Mouse (Mus musculus) adrenal gland, adult 18-20 months (tissue): ENCODE data around the gene Dgki. TPM values are rescaled to one million over a fixed set of nuclear protein-coding genes. Genes with fewer than 3 reads are reported as not detected.

Source experiments
- DNase-seq, 2 experiments: peaks; one replicate each; pipeline ENCODE4 v3.0.0; 2021 to 2022; ENCODE audit warnings: low spot score in 2 of 2
- total RNA-seq, 2 experiments: library from RNA; stranded (reverse); gene quantifications; 1 replicate in 1 of 2; 2 replicates in 1 of 2; pipeline ENCODE4 v1.2.3; 2021

Dgki gene
- total RNA-seq, 2 experiments from 2014 or later = 1.8 to 3.4 TPM

DNA sequence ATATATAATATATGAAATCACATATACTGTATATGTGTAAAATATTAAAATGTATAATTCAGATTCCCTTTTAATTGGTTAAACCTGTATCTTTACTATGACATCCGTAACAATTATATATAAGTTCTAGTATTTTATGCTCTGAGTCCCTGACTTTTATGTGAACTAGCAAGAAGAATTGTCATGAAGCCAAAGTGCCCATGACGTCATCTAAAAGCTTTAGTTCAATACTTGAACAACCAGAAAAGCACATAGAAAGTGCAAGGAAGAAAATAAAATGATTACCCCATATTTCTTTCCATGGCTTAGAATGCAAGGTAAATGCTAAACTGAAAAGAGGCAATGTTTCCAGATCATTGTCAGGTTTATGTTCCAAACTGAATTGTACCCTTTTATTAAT, 269.6 kb downstream of the Dgki start:
- DNase-seq = no peak

DNA sequence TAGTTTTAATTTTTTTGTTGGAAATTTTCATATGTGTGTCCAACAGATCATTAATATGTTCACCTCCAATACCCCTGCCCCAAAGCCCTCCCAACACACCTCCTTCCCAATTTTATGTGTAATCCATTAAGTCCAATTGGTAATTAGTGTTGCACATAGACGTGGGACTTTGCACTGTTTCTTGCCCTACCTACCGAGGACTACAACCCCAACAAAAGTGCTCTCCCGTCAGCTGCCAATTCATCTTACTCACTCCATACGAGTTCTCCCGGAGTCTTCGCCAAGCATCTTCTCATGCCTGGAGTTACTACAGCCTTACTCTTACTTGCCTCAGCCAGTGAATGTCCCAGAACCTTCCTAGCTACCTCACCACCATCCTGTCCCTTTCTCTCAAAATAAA, 271.1 kb downstream of the Dgki start:
- DNase-seq = no peak

DNA sequence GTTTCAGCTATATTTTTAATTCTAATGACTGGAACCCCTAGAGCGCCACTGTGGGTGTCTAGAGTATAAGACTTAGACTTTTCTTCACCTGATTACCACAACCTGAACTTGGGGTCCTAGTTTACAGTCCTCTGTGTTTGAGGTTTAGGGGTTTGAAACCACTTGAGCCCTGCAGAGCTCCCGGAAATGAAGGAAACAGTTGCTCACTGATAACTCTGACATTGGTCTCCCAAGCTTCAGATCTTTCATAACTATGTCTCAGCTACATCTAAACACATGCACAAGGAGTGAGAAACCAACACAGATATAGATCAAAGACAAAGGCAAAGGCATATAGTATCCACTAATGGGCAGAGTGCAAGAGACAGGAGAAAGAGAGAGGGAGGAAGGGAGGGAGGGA, 271.7 kb downstream of the Dgki start:
- DNase-seq = no peak

DNA sequence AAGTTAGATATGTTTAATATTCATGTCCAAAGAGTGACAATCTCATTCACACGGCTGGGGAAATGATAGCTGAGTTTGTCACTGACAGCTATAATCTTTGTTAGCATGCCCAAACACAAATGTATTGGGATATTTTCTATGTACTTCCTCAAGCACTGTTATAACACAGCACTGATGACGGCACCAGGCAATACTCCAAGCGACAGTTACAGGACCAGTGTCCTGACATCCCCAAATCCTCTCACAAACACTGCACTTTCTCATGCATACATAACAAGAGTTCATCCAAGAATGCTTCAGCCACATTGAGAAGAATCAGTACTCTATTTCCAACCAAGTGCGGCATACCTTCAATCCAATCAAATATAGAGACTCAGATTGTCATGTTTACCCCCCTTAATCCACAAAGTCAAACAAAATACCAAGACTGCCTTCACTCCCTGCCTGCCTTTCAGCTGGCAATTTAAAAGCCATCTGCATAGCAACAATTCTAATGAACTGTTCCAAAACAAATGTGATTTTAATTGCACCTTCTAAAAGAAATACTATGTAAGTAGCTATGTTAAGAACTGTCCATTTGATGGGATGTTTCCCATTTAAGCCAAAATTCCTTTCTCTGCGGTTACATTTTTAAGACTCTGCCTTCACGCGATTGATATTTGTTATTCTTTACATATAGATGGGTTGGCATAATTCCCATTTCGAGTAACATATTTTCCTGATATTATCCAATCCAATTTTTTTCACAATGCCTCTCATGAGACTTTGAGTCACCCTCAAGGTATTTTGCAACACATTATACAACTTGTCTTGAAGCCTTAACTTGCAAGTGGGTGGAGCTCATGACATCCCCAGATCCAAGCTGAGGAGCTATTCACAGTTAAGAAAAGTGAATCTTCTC, 273.4 kb downstream of the Dgki start:
- DNase-seq = no peak

DNA sequence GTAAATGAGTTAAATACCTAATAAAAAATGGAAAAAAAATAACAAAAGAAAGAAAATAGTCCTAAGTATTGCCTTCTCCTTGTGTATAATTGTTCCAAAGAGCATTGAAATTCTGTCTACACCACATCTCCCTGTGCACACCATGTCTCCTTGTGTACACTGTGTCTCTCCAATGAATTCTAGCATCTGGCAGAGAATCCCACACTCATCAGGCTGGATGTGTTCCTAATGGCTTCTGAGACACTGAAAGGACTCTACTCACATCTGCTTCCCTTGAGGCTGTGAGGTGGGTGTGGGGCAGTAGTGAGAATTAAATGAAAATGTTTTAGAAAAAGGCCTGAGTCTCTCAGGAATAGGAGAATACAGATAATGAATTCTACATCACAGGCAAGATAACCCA, 283.9 kb downstream of the Dgki start:
- DNase-seq = no peak

DNA sequence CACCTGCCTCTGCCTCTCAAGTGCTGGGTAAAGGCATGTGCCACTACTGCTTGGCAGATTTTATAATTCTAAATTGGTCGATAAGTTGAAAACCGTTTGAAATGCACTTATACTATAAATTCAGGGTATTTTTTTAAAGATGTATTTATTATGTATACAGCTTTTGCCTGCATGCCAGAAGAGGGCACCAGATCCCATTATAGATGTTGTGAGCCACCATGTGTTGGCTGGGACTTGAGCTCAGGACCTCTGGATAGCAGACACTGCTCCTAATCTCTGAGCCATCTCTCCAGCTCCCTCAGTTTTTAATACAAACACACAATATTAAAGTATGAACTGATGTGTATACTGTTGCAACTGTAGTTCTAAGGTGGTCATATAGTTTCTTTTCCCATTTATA, 288.4 kb downstream of the Dgki start:
- DNase-seq = no peak

DNA sequence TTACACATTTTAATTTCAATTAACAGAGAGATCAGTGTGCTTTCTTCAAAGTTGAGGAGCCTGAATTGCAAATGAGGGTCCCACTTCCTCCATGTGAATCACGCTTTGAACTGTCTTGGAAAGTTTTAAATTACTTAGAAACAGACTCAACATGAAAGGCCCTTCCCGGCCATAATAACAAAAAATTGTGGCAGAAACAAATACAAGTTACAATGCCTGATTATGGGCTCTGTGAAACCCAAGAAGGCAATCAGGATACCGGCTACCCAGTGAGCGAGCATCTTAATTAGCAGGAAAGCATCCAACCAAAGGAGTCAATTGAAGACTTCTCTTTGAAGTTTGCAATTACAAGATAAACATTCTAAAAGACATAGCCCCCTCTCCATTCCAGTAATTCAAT, 292.4 kb downstream of the Dgki start:
- no peak for DNase-seq

DNA sequence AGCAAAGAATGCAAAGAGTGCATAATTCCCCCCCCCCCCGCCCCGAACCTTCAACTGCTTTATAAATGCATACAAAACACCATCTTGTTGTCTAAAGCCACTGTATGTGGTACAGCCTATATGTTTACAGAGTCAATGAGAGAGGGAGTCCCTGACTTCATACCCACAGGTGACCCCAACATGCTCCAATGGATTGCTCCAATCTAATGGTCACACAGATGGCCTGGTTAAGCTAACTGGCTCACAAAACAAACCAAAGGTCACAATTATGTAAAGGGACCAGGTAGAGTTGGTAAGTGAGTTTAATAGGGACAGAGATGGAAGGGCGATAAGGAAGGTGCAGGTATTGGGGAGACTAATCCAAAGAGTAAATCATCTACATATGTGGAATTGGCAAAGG, 295.1 kb downstream of the Dgki start:
- no peak for DNase-seq

DNA sequence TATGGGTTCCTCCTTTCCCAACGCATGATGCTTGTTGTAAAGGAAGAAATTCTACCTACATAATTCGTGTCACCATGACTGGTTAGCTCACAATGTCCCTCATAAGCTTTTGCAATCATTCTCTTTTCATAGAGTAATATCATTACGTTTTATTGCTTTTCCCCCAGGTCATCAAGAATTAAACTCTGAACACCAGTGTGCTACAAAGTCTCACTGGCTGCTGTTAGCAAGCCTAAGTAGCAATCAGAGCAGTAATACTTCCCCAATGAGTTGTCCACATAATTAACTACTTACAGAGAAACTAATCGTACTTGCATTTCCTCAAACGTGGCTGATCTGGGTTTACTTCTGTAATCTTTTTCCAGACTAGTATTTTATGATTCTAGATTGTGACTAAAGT, 296.7 kb downstream of the Dgki start:
- DNase-seq = no peak

DNA sequence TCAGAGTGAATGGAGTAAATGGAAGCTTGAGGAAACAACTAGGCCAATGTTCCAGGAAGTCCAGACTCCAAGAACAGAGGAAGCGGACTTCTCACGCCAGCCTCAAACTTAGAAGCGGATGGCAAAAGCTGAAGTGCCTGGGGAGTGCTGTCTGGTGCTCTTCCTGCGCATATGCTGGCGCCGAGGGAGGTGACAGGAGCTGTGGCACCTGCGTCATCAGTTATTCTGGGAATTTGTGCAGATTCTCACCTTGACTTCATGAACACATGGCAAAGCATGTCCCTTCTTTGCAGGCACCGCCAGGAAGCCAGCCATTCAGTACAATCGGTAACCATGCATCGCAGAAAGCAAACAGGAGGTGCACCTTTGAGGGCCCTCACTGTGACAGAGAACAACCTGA, 301.0 kb downstream of the Dgki start:
- DNase-seq = no peak

DNA sequence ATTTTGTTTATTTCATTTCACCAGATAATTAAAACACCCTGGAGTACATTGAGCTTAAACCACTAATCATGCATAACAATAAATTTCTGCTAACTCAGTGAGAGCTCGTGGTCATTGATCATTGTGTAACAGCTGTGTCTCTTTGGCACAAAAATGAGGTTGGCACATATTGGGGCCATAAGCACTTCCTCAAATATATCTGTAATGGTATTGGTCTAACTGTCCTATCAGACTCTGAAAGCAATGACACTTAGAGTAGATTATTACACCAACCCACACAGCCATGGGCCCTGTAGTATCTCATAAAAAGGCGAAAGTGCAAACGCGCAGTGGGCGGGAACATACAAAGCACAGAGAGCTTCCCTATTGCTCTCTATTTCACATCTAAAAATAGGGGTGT, 305.7 kb downstream of the Dgki start:
- DNase-seq = no peak

DNA sequence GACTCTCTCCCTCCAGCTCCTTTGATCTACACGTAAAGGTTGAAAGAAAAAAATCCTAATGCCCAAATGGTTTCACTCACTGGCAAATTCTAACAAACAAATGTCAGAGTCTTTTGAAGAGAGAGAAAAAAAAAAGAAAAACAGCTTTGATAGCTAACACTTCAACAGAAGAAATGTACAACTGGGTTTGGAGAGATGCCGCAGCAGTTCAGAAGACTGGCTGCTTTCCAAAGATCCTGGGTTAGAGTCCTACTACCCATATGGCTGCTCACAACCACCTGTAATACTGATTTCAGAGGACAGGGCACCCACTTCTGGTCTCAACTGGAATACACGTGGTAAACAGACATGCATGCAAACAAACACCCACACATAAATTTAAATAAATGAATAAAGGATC, 309.8 kb downstream of the Dgki start:
- DNase-seq = no peak

DNA sequence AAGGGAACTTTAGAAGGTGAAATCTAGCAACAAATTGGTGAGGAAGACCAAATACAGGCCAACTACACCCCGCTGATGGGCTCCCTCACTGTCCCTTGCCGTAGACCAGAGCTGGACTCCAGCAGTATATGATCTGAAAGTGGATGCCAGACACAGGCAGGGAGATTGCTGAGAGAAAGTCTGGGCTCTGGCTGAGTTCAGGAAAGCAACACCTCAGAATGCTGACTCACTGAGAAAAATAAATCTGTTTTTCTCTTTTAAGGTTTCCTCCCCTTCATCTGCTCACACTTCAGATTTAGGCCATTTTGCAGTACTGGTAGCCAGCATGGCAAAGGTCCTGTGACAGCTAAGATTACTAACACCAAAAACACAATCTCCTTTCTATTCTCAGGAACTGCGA, 311.2 kb downstream of the Dgki start:
- DNase-seq = no peak

DNA sequence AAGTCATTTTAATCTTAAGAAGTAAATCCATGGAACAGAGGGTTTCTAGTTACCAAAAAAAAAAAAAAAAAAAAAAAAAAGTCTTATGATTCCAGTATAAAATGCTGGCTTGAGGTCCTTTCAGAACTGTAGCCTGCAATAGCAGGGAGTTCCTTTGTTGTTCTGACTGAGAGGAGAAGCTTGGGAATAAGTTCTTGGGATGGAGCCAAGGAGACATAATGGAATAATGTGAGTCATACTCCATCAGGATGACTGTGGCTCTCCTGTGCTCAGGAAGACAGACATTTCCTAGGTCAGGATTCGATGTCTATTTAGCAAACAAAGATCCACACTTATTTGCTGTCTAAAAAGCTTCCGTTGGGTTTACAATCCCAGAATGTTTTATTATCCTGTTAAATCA, 318.3 kb downstream of the Dgki start:
- no peak for DNase-seq

DNA sequence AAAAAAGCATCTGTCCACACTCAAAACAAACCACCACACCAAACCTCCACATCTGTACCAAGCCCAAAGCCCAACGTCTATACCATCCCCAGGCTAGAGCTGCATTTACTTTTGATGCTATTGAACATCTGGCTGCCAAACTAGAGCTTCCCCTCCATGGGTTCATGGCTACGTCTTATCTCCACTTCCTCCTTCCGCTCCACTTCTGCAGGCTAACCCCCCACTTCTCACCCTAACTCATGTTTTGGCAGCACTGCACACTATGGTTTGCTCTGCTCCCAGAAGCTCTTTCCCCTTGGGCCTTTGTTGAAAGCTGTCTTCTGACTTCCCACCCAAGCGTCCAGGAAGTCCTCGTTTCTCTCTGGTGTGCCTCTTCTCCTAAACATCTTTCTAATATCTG, 319.5 kb downstream of the Dgki start:
- DNase-seq = no peak

DNA sequence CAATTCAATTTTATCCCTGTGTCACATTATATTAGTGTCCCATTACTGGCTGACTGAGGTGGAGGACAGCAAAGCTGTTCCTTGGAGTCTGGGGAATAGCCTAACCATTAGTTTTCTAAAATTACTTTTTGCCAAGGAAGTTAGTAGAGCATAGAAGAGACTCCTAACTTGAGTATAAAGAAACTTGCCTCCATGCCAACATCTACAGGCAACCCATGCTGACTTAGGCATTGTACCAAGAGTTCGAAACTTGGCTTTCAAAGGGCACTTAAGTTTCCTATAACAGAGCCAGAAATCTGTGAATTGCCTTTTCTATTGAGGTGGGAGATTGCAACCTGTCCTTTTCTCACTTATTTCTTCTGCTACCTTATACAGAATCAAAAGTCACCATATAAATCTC, 321.8 kb downstream of the Dgki start:
- no peak for DNase-seq

DNA sequence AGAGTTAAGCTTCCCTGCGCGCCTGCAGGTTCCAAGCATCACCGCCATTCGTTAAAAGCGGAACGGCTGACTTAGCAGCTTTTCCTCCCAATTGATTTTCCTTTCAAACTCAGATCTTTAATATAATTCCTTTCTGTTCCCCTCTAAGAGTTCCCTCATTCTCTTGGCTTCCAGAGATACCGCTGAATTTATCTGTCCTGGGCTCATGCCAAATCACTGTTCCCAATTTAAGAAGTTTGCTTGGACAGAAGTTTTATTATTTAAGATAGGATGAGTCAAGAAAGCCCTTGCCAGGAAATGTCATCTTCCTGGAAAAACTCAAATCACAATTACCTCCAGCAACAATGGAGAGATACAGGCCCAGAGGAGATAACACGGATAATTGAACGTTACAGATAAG, 326.9 kb downstream of the Dgki start:
- no peak for DNase-seq

DNA sequence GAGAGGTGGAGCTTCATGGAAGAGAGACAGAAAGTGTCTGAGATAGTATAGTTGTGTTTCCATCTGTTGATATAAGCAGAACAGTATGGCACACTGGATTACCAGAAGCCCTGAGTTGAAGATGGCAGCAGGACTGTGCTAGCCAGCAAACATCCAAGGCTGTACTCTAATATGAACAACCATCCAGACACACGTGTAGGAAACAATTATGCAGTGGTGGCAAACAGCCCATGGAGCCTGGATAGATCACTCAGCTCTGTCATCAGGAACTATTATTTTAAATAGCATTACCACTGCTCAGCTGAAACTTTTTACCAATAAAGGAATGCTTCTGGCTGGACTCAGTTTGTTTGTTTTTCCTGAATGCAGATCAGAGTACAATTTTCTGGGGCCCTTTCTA, 327.5 kb downstream of the Dgki start:
- no peak for DNase-seq

DNA sequence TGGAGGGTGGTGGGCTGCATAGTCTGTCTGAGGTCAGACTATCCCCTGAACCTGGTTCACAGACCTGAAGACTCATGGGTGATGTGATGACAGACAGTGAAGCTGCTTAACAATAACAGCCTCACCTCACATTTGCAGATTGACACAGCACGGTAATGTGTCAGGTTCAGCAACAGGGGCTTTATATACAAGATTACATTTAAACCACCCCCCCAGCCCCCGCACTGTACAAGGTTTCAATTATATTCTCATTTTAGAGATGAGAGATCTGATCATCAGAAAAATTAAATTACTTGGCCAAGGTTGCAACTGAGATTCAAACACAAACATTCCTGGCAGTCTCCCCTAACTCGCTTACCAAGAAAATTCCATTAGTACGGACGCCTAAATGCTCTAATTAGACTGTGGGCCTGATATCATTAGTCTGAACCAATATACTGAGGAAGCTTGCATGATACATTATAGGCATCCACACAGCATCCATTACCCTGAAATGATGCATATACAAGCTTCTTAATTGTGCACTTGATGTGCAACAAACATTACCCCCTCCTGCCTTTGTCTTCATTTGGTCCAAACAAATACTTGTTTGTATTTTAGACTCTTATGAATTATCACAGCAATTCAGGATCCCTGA, 330.6 kb downstream of the Dgki start:
- no peak for DNase-seq

DNA sequence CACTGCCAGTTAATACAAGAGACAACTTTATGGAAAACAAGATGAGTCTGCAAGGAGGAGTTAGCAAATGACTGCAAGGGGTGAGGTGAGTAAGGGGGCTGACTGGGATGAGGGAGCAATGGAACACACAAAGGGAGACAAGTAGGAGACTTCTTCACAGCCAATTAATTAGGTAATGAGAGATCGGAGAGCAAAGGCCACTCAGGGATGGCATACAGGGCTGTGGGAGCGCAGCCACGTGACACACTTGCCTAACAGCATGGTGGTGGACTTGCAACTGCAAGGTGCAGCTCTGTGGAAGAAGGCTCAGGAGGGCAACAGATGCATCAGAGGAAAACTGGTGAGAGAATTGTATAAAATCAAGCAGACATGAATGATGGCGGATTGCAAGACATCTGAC, 339.3 kb downstream of the Dgki start:
- DNase-seq = no peak

DNA sequence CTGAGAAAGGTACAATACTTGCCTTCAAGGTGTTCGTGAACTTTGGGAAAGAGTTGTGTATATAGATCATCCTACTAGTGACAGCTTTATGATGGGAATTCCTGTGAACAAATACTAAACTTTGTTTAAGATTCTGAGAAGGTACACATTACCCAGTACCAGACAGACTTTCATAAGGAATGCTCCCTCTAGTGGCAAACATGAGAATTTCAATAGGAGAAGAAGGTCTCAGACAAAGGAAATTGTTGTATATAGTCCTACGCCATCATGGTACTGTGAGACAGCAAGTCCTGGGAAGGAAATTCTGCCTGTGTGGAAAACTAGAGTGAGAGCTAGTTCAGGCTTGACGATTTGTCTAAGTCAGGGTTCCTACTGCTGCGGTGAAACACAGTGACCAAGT, 344.7 kb downstream of the Dgki start:
- DNase-seq = no peak

DNA sequence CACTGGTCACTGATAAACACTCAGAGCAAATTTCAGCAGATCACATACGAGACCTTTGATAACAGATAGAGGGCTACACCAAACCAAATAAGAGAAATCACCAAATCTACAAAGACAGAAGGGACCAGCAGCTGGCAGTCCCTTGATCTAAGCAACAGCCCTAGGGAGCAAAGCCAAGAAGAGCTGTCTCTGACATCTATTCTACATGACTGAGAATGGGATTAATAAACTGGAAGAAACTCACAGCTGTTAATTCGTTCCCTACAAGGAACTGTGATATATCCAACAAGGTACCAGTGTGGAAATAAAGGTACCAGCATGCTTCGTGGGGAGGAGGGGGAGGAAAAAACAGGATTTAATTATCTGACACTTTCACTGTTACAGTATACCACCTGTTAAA, 349.3 kb downstream of the Dgki start:
- no peak for DNase-seq

DNA sequence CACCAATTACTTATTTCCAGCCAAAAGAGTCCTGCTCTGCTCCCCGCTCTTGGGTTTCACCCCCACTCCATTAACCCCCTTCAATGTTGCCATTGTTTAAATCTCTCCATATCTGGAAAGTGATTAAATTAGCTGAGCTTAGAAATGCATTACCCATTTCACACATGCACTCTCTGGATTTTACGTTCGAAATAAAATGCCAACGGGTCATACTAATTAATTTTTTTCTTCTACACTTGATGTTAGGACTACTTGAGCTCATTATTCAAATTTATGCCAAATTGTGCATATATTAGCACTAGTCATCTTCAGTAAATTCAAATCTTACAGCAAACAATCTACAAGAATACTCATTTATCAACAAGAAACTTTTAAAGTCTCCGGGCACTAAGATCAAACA, 352.1 kb downstream of the Dgki start:
- no peak for DNase-seq
